Mouse (Mus musculus) midbrain, embryonic 16.5 days (tissue): ENCODE data around the gene Spsb2. TPM values are rescaled to one million over a fixed set of nuclear protein-coding genes. Genes with fewer than 3 reads are reported as not detected.
A peak's percentile ranks its signal among the peaks of the same experiment; 100 is the strongest.
"Not testable (repeated sequence)": the region's sequence is repeated elsewhere in the genome, so short reads cannot be mapped to it uniquely, and the experiment has no call there.

ENCODE experiments used
- ATAC-seq: fragments of 200-750 bp; cut with Nextera tagmentation; 2 replicates; pipeline ENCODE4 v1.8.0; 2017; ENCODE audit warnings: moderate TSS enrichment
- H3K27ac ChIP-seq: fragments of 300-500 bp; sonication (generic); 2 replicates; pipeline ENCODE4 v1.5.1; 2014; ENCODE audit warnings: mild to moderate bottlenecking, low read length, mixed read lengths
- H3K27me3 ChIP-seq: fragments of 300-500 bp; sonication (generic); 2 replicates; pipeline ENCODE4 v1.6.1; 2014; ENCODE audit warnings: low read depth, low read length, mixed read lengths; ENCODE audit not compliant: control insufficient read depth, insufficient read depth
- H3K36me3 ChIP-seq: fragments of 300-500 bp; sonication (generic); 2 replicates; pipeline ENCODE4 v1.6.1; 2014; ENCODE audit warnings: mild to moderate bottlenecking, low read length, moderate library complexity, mixed read lengths; ENCODE audit not compliant: control insufficient read depth, insufficient read depth
- H3K4me1 ChIP-seq: fragments of 300-500 bp; sonication (generic); 2 replicates; pipeline ENCODE4 v1.6.1; 2014; ENCODE audit warnings: mild to moderate bottlenecking, low read length, mixed read lengths; ENCODE audit not compliant: control insufficient read depth, insufficient read depth
- H3K4me2 ChIP-seq: fragments of 300-500 bp; sonication (generic); 2 replicates; pipeline ENCODE4 v1.6.1; 2014; ENCODE audit warnings: mild to moderate bottlenecking, low read length, mixed read lengths
- H3K4me3 ChIP-seq: fragments of 300-500 bp; sonication (generic); 2 replicates; pipeline ENCODE4 v1.5.1; 2014; ENCODE audit warnings: low read depth, mild to moderate bottlenecking, low read length, moderate library complexity, mixed read lengths
- H3K9ac ChIP-seq: fragments of 300-500 bp; sonication (generic); 2 replicates; pipeline ENCODE4 v1.6.1; 2014; ENCODE audit warnings: low read depth, low read length, mixed read lengths
- H3K9me3 ChIP-seq: fragments of 300-500 bp; sonication (generic); replicated peaks from 2 replicates; pipeline ENCODE4 v1.6.1; 2014; ENCODE audit warnings: mild to moderate bottlenecking, low read length, mixed read lengths; ENCODE audit not compliant: control insufficient read depth, poor library complexity, severe bottlenecking
- WGBS: fragments of 180-500 bp; shearing (Covaris S2); extraction: QIAGEN DNeasy Blood & Tissue Kit; methylation state at CpG from one replicate; pipeline ENCODE4 v1.1.7; 2014; 5-methylcytosine and 5-hydroxymethylcytosine counted together
- polyA plus RNA-seq: library from polyadenylated mRNA; unstranded; fragments of >200 nt; fragmentation: Nextera tagmentation; extraction: Ambion mirVana; gene quantifications from 2 replicates; pipeline ENCODE4 v1.2.1, GENCODE M21; 2015

Gene Spsb2
- polyA plus RNA-seq, 1 experiment from 2014 or later, result 10.1 TPM

DNA sequence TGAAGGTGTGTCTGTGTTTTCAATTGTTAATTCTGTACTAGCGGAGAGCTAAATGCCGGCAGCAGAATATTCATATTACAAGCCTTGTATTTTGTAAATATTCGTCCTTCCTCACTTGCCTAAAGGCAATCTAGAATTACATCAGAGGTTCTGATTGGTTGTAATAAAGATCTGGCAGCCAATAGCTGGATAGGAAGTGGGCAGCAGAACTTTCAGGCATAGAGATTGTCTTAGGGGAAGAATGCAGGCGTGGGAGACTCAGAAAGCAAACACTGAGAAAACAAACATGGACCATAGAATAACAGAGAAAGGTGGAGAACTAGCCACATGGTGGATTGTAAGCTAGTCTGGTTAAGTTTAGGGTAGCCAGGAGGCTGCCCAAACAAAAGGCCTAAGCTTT is 18.3 kb upstream of the Spsb2 start:
- no peak overlapping the region for H3K9ac ChIP-seq
- no peaks in the 10 kb centered on the region for H3K4me1 ChIP-seq
- H3K4me3 ChIP-seq, result no peak overlapping the region
- no peak for ATAC-seq
- H3K4me2 ChIP-seq, result no peak overlapping the region
- no peaks in the 10 kb centered on the region for H3K36me3 ChIP-seq
- no peak overlapping the region for H3K27ac ChIP-seq
- 83% methylated on average over 4 of the region's 4 CpGs for WGBS
- no peaks in the 10 kb centered on the region for H3K27me3 ChIP-seq
- no peaks in the 10 kb centered on the region for H3K9me3 ChIP-seq

DNA sequence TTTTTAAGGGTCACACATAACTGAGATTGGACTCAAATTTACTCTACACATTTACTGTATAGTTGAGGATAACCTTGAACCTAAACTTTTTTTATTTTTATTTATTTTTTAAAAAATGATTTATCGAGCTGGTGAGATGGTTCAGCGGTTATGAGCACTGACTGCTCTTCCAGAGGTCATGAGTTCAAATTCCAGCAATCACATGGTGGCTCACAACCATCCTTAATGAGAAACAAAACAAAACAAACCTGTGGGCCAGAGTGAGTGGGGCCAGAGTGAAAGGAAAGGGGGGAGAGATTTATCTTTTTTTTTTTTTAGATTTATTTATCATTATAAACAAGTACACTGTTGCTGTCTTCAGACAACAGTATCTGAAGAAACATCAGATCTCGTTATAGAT is 16.6 kb upstream of the Spsb2 start:
- H3K4me2 ChIP-seq, result no peak overlapping the region
- H3K9ac ChIP-seq, result no peak overlapping the region
- no peak for ATAC-seq
- no peaks in the 10 kb centered on the region for H3K36me3 ChIP-seq
- no peaks in the 10 kb centered on the region for H3K27me3 ChIP-seq
- H3K9me3 ChIP-seq, result no peaks in the 10 kb centered on the region
- no peaks in the 10 kb centered on the region for H3K4me1 ChIP-seq
- no peak overlapping the region for H3K4me3 ChIP-seq
- no peak overlapping the region for H3K27ac ChIP-seq
- WGBS, result 88% methylated on average over 3 of the region's 3 CpGs

DNA sequence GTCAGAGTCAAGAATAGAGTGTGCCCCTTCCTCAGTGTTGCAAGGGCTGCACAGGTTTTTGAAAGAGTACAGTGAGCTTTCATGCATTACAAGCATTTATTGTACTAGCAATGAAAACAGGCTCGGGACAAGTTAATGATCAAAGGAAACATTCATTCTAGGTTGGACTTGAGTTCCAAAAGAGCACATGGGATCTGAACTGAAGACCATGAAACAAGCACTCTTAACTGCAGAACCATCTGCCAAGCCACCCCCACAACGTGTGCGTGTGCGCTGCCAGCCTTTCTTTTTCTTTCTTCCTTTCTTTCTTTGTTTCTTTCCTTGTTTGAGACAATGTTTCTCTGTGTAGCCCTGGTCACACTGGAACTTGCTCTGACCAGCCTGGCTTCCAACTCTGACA is 12.7 kb upstream of the Spsb2 start:
- no peak overlapping the region for H3K4me3 ChIP-seq
- no peaks in the 10 kb centered on the region for H3K27me3 ChIP-seq
- no peak overlapping the region for H3K9ac ChIP-seq
- H3K27ac ChIP-seq, result no peak overlapping the region
- no peaks in the 10 kb centered on the region for H3K36me3 ChIP-seq
- no peak for ATAC-seq
- H3K4me1 ChIP-seq, result no peaks in the 10 kb centered on the region
- no peaks in the 10 kb centered on the region for H3K9me3 ChIP-seq
- WGBS, result 82% methylated on average over 4 of the region's 4 CpGs
- H3K4me2 ChIP-seq, result no peak overlapping the region

DNA sequence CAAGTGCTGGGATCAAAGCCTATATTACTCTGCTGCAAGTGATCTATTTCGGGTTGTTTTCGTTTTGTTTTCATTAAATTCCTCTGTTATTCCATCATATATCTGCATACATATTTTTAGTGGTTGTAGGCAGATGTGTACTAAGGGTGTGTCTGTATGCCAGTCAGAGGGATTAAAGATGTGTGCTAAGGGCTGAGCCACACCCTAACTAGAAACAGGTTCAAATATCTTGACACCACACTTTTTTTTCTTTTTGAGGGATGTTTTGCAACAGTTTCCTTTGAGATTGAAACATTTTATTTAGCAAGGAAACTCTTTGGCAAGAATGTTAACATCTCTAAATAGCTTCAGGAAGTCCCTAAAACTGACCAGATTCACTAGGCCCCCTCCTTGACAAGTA is 12.3 kb upstream of the Spsb2 start:
- Histone ChIP-seq H3K4me1 (no peaks in the 10 kb centered on the region), H3K27me3 (no peaks in the 10 kb centered on the region), H3K4me2 (no peak overlapping the region), H3K4me3 (no peak overlapping the region), H3K27ac (no peak overlapping the region), H3K36me3 (no peaks in the 10 kb centered on the region), H3K9me3 (no peaks in the 10 kb centered on the region), H3K9ac (no peak overlapping the region)
- 88% methylated on average over 2 of the region's 2 CpGs for WGBS
- no peak for ATAC-seq

DNA sequence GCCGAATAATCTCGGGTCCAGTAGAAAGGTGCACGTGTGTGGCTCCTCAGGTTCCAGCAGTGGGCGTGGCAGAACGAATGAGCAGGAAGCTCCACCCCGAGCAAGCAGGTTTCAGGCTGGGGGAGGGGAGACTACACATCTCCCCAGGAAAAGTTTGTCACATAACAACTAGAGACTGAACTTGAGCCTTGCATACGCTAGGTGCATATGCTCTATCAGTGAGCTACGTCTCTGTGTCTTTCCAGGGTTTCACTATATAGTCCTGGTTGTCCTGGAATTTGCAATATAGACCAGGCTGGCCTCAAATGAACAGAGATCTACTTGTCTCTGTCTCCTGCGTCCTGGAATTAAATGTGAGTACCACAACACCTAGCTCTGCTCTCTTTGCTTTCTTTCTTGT is 6.1 kb upstream of the Spsb2 start:
- H3K27ac ChIP-seq, H3K9me3 ChIP-seq, H3K4me2 ChIP-seq, H3K9ac ChIP-seq, ATAC-seq, H3K27me3 ChIP-seq, H3K4me1 ChIP-seq, H3K4me3 ChIP-seq, H3K36me3 ChIP-seq: not testable (repeated sequence)
- whole genome bisulfite sequencing, result 18% methylated on average over 5 of the region's 9 CpGs

DNA sequence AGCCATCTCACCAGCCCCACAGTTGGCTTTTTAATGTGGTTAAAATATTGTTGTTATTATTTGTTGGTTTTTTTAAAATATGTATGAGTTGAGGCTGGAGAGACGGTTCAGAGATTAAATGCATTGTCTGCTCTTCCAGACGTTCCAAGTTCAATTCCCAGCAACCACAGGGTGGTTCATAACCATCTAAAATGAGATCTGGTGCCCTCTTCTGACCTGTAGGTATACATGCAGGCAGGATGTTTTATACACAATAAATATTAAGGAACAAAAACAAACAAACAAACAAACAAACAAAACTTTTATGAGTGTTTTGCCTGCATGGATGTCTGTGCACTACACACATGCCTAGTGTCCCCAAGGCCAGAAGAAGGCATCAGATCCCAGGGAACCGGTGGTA is 5.4 kb upstream of the Spsb2 start:
- H3K27ac ChIP-seq, result no peak overlapping the region
- no peaks in the 10 kb centered on the region; the same call in 1 of the 2 replicates for H3K9me3 ChIP-seq
- peaks cover 10% of the 10 kb centered on the region for H3K4me1 ChIP-seq
- no peak for ATAC-seq
- no peak overlapping the region for H3K4me2 ChIP-seq
- H3K4me3 ChIP-seq, result no peak overlapping the region
- H3K36me3 ChIP-seq, result no peaks in the 10 kb centered on the region
- no peaks in the 10 kb centered on the region for H3K27me3 ChIP-seq
- WGBS, result 69% methylated on average over 3 of the region's 3 CpGs
- H3K9ac ChIP-seq, result no peak overlapping the region

DNA sequence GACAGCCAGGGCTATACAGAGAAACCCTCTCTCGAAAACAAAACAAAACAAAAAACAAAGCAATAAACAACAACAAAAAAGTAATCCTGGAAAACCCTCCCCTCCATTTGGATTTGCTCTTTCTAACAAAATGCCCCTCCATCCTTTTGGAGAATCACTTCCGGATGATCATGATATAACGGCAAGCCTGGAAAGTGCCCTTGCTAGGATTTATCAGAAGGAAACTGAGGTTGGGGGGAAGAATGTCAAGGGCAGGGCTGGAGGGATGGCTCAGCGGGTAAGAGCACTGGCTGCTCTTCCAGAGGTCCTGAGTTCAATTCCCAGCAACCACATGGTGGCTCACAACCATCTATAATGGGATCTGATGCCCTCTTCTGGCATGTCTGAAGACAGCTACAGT is 4.8 kb upstream of the Spsb2 start:
- WGBS, result 98% methylated on average over 4 of the region's 4 CpGs
- H3K9me3 ChIP-seq, H3K9ac ChIP-seq, ATAC-seq, H3K27ac ChIP-seq, H3K36me3 ChIP-seq, H3K4me3 ChIP-seq, H3K4me2 ChIP-seq, H3K27me3 ChIP-seq: not testable (repeated sequence)
- peaks cover 16% of the 10 kb centered on the region for H3K4me1 ChIP-seq

DNA sequence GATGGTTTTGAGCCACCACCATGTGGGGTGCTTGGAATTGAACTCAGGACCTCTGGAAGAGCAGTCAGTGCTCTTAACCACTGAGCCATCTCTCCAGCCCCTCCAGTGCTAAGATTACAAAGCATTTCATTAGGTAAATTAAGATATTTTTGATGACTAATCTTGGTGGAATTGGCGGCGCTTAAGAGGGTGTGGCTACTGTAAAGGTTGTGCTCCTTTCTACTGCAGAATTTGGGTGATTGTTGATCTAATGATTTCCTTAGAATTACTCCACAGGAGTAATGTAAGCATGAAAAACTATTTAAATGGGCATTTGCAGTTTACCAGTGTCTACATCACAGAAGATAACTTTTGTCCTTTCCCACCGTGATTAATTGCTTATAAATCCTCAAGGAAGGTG is 4.1 kb upstream of the Spsb2 start:
- Histone ChIP-seq H3K27me3 (no peaks in the 10 kb centered on the region), H3K4me1 (peaks cover 22% of the 10 kb centered on the region), H3K4me3 (no peak overlapping the region), H3K36me3 (no peaks in the 10 kb centered on the region), H3K9ac (no peak overlapping the region), H3K4me2 (no peak overlapping the region), H3K9me3 (no peaks in the 10 kb centered on the region; the same call in 1 of the 2 replicates), H3K27ac (no peak overlapping the region)
- ATAC-seq, result no peak
- WGBS, result 97% methylated on average over 3 of the region's 3 CpGs

DNA sequence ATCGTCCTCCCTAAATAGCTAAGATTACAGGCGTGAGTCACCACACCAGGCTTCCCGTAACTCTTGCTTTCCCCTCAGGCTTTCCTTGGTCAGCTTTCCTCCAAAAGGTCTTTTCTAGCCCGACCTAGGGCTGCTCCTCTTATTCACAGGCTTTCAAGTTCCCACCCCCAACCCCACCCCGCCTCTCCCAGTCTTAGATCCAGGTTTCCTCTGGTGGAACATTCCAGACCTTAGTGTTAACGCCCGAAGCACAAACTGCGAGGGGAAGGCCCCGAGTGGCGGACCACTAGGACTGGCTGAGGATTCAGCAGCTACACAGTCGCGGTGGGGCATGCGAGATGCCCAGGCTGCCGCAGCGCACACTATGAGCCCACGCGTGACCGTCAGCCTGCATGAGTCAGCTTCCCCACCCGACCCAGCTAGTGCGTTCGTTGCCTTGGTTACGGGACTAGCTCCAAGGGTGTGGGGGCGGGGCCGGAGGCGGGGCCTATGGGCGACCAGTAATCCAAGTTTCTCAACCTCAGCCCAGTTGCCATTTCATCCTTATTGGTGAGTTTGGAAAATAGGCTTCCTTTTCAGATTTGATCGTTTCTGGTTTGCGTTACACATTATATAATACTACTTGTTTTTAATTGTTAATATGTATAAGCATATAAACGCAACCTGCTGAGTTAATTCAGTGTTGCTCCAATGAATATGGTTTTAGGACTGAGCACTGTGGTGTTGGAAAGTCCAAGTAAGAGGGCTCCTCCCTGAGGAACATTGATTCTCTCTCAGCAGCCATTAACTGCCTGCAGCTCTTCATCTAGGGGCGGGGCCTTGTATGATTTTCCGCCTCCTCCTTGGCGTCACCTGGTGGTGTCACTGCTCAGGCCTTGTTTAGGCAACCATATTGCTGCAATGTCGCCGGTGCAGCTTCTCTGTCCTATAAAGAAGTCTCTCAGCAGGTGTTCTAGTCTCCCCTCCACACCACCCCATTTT is 2.8 kb upstream of the Spsb2 start:
- H3K4me2 ChIP-seq, result peak overlapping the region; percentile 71
- peak overlapping the region; percentile 41 for H3K4me3 ChIP-seq
- no peaks in the 10 kb centered on the region for H3K36me3 ChIP-seq
- H3K27ac ChIP-seq, result peak overlapping the region; percentile 90
- no peaks in the 10 kb centered on the region for H3K27me3 ChIP-seq
- ATAC-seq, result peak; percentile 90
- no peaks in the 10 kb centered on the region; the same call in 1 of the 2 replicates for H3K9me3 ChIP-seq
- 3% methylated on average over 34 of the region's 34 CpGs for WGBS
- peaks cover 32% of the 10 kb centered on the region for H3K4me1 ChIP-seq
- H3K9ac ChIP-seq, result peak overlapping the region; percentile 67
